In the genomic region with DNA sequence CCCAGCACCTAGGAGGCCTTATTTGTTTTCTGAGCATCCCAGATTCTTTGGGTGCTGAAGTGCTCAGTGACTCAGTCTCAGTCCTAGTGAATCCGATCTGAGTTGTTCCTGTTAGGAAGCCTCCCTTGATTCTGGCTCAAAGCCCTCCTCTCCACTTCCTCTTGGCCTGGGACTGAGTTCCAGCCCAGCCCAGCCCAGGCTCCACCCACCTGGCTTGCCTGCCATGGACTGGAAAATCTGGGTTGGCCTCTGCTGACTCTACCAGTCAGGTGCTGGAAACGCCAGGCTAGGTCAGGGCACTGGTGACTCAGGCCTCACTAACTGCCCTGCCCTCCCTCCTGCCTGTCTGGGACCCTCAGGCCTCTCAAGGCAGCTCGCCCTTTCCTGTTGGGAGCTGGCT, we compare ENCODE assay signal across 7 mouse cellular contexts. TPM values are rescaled to one million over a fixed set of nuclear protein-coding genes. Genes with fewer than 3 reads are reported as not detected.
DNase-seq lines count a peak whose midpoint lies in the region; ATAC-seq and TF ChIP-seq lines count a peak whose summit lies in the region.

No protein-coding gene starts in this region.

- no peak overlapping the region for H3K4me2 ChIP-seq in lung, embryonic 16.5 days (ENCODE audit: low read depth, low read length)

- H3K4me3 ChIP-seq in C2C12 (ENCODE audit: insufficient read depth, poor library complexity, severe bottlenecking), result no peak overlapping the region
- H3K4me3 ChIP-seq in lung, embryonic 16.5 days (ENCODE audit: low read length), result no peak overlapping the region

- peak; percentile 71 for DNase-seq in Patski (ENCODE audit: low read depth, low spot score)
- DNase-seq in frontal cortex, postnatal 10 days (ENCODE audit: low spot score in 2 of 2), result peak; percentile 14 to 31
- peak; percentile 88 for DNase-seq in heart, postnatal 36 days
- peak; percentile 90 to 94 for DNase-seq in urinary bladder, postnatal 36 days (ENCODE audit: low spot score in 2 of 2)

- TF ChIP-seq CTCF in C2C12 (IDR thresholded peaks at IDR 0.05; ENCODE audit: control insufficient read depth, insufficient read depth, insufficient read length) (no peak), Patski (IDR thresholded peaks at IDR 0.05) (no peak)

- H3ac ChIP-seq in C2C12 (ENCODE audit: control insufficient read depth, insufficient read length, low read depth), result no peak overlapping the region

- H3K9ac ChIP-seq in lung, embryonic 16.5 days (ENCODE audit: low read length), result no peak overlapping the region

- in situ Hi-C loops in Patski (cut with MboI; ENCODE audit: low pct_unique_long_range_greater_than_20kb), result no loop called here

- no peaks in the 10 kb centered on the region for H3K9me3 ChIP-seq in lung, embryonic 16.5 days (ENCODE audit: control insufficient read depth, low read length)

- intact Hi-C loops in heart, postnatal 36 days (cut with DNase I), result loop anchor here (2.0 kb wide), 1 partner anchor 19 kb away; the partner anchor contains the start of gene Flii

- POLR2A ChIA-PET in Patski (lab: Charles Lee), result interaction anchor here (0.9 to 1.5 kb wide), 2 partner anchors 9 to 19 kb away, joined by 3 to 5 read pairs; partner anchors contain the start of genes Flii and Llgl1

- peaks cover 3% of the 10 kb centered on the region; the same call in 1 of the 2 replicates for H3K4me1 ChIP-seq in lung, embryonic 16.5 days (replicated peaks; ENCODE audit: control insufficient read depth, insufficient read depth, low read length)

- peak; percentile 82 for ATAC-seq in Patski
- peak; percentile 12; the same call in 1 of the 2 replicates for ATAC-seq in lung, embryonic 16.5 days (ENCODE audit: low read depth)
- no peak for ATAC-seq in megakaryocyte progenitor cell, adult 5-6 weeks (replicated peaks; ENCODE audit: poor library complexity)

- WGBS in lung, embryonic 16.5 days, result 56% methylated on average over 3 of the region's 3 CpGs

- peaks cover 79% of the 10 kb centered on the region for H3K36me3 ChIP-seq in C2C12 (ENCODE audit: control insufficient read depth, insufficient read depth)
- peaks cover 51% of the 10 kb centered on the region for H3K36me3 ChIP-seq in lung, embryonic 16.5 days (ENCODE audit: control insufficient read depth, insufficient read depth, low read length)

- H3K27me3 ChIP-seq in C2C12 (ENCODE audit: control insufficient read depth, insufficient read depth, insufficient read length) (no peaks in the 10 kb centered on the region), Patski (no peaks in the 10 kb centered on the region)
- no peaks in the 10 kb centered on the region for H3K27me3 ChIP-seq in lung, embryonic 16.5 days (ENCODE audit: control insufficient read depth, insufficient read depth, low read depth, low read length)

- peaks cover 28% of the 10 kb centered on the region for H3K79me2 ChIP-seq in C2C12 (ENCODE audit: control insufficient read depth, insufficient read depth)

- peaks cover 26% of the 10 kb centered on the region for H3K79me3 ChIP-seq in C2C12 (ENCODE audit: low read depth)

- no peak overlapping the region for H3K27ac ChIP-seq in lung, embryonic 16.5 days (ENCODE audit: low read length)

- CTCF ChIA-PET in Patski (lab: Charles Lee), result interaction anchor here (1.7 kb wide), 1 partner anchor 120 kb away, joined by 5 read pairs; no protein-coding TSS in a partner anchor

TF ChIP-seq in C2C12, 6 proteins besides CTCF, POLR2A, EP300 and RAD21:
- TF ChIP-seq FOSL1 (IDR thresholded peaks at IDR 0.05; ENCODE audit: insufficient read depth, low read length, poor library complexity, severe bottlenecking) (no peak), MYOD1 (IDR thresholded peaks at IDR 0.05; ENCODE audit: control insufficient read depth, insufficient read length, low read depth) (no peak), MYOG (IDR thresholded peaks at IDR 0.05; ENCODE audit: control insufficient read depth, extremely low read depth, insufficient read length) (no peak), MAX (IDR thresholded peaks at IDR 0.05) (peak; percentile 33), USF1 (IDR thresholded peaks at IDR 0.05; ENCODE audit: low read depth) (peak; percentile 17)

RNA-seq across cellular contexts. Expression of gene Llgl1, which starts 8.1 kb away (rescaled TPM):
- polyA plus RNA-seq in C2C12 (2012; fragmentation: generic; extraction: Trizol) (46.8 TPM), Patski (2021) (54.0 TPM)
- total RNA-seq in heart, postnatal 36 days (2021), result 10 to 100 TPM; 13.6 to 13.7 TPM
- 51.3 TPM in 2 replicates for polyA plus RNA-seq in lung, embryonic 16.5 days (2015; fragmentation: Nextera tagmentation; extraction: Ambion mirVana)
- 5.4 and 5.6 TPM in 2 replicates for total RNA-seq in megakaryocyte progenitor cell, adult 5-6 weeks (2015)
- total RNA-seq in megakaryocyte progenitor cell, adult 5-6 weeks (2017), result 4.1 and 6.7 TPM in 2 replicates

RNA-seq across cellular contexts. Expression of gene Flii, which starts 19.4 kb away (rescaled TPM):
- 139 TPM for polyA plus RNA-seq in C2C12 (2012; fragmentation: generic; extraction: Trizol)
- polyA plus RNA-seq in Patski (2021), result 118 TPM
- total RNA-seq in heart, postnatal 36 days (2021), result 100 to 1,000 TPM; 124 to 126 TPM
- 90.8 and 98.7 TPM in 2 replicates for polyA plus RNA-seq in lung, embryonic 16.5 days (2015; fragmentation: Nextera tagmentation; extraction: Ambion mirVana)
- 62.6 and 80.2 TPM in 2 replicates for total RNA-seq in megakaryocyte progenitor cell, adult 5-6 weeks (2015)
- 133 and 138 TPM in 2 replicates for total RNA-seq in megakaryocyte progenitor cell, adult 5-6 weeks (2017)

RNA-seq across cellular contexts. Expression of gene Mief2, which starts 20.5 kb away (rescaled TPM):
- 14.0 TPM for polyA plus RNA-seq in C2C12 (2012; fragmentation: generic; extraction: Trizol)
- polyA plus RNA-seq in Patski (2021), result 21.7 TPM
- total RNA-seq in heart, postnatal 36 days (2021), result 10 to 100 TPM; 36.1 to 36.4 TPM
- 13.9 and 14.0 TPM in 2 replicates for polyA plus RNA-seq in lung, embryonic 16.5 days (2015; fragmentation: Nextera tagmentation; extraction: Ambion mirVana)
- total RNA-seq in megakaryocyte progenitor cell, adult 5-6 weeks (2015), result 2.2 and 2.4 TPM in 2 replicates
- 3.8 and 4.6 TPM in 2 replicates for total RNA-seq in megakaryocyte progenitor cell, adult 5-6 weeks (2017)

Comparison
In these comparisons a context has a peak if more than half of its experiments do, and no peak if none do; other contexts are left out.
1. DNase-seq: peak in every context shown above with its lines; median percentile 92 in urinary bladder, postnatal 36 days; 88 in heart, postnatal 36 days; 71 in Patski; 22 in frontal cortex, postnatal 10 days.